Mouse (Mus musculus) hindbrain, postnatal 0 days (tissue): Measurements from ENCODE around the gene Etnk1. TPM values are rescaled to one million over a fixed set of nuclear protein-coding genes. Genes with fewer than 3 reads are reported as not detected.
"Not testable (repeated sequence)": the region's sequence is repeated elsewhere in the genome, so short reads cannot be mapped to it uniquely, and the experiment has no call there.

Experiments used
- ATAC-seq: fragments of 200-750 bp; cut with Nextera tagmentation; 2 replicates; pipeline ENCODE4 v1.8.0; 2017; ENCODE audit warnings: mild to moderate bottlenecking, moderate TSS enrichment, moderate library complexity
- DNase-seq: peaks from one replicate; pipeline ENCODE4 v3.0.0-alpha.2; 2015; ENCODE audit warnings: low spot score
- H3K27ac ChIP-seq: fragments of 300-500 bp; sonication (generic); 2 replicates; pipeline ENCODE4 v1.5.1; 2014; ENCODE audit warnings: mild to moderate bottlenecking
- H3K27me3 ChIP-seq: fragments of 300-500 bp; sonication (generic); 2 replicates; pipeline ENCODE4 v1.6.1; 2014; ENCODE audit warnings: low read length, mixed read lengths; ENCODE audit not compliant: insufficient read depth
- H3K36me3 ChIP-seq: fragments of 300-500 bp; sonication (generic); 2 replicates; pipeline ENCODE4 v1.6.1; 2014; ENCODE audit warnings: low read length, mixed read lengths; ENCODE audit not compliant: insufficient read depth
- H3K4me1 ChIP-seq: fragments of 300-500 bp; sonication (generic); 2 replicates; pipeline ENCODE4 v1.6.1; 2014; ENCODE audit warnings: antibody characterized with exemption, low read length, mixed read lengths; ENCODE audit not compliant: insufficient read depth
- H3K4me2 ChIP-seq: fragments of 300-500 bp; sonication (generic); 2 replicates; pipeline ENCODE4 v1.6.1; 2014; ENCODE audit warnings: low read depth, mild to moderate bottlenecking, low read length, moderate library complexity, mixed read lengths
- H3K4me3 ChIP-seq: fragments of 300-500 bp; sonication (generic); 2 replicates; pipeline ENCODE4 v1.5.1; 2014; ENCODE audit warnings: low read length
- H3K9ac ChIP-seq: fragments of 300-500 bp; sonication (generic); replicated peaks from 2 replicates; pipeline ENCODE4 v1.6.1; 2014; ENCODE audit warnings: mild to moderate bottlenecking, low read length, moderate library complexity, mixed read lengths
- H3K9me3 ChIP-seq: fragments of 300-500 bp; sonication (generic); 2 replicates; pipeline ENCODE4 v1.6.1; 2016; ENCODE audit warnings: low read length, mixed read lengths
- CTCF ChIP-seq: IDR thresholded peaks from 2 replicates; pipeline ENCODE4 v1.5.1; 2016; ENCODE audit warnings: antibody characterized with exemption, control low read depth, low read depth
- WGBS: fragments of 180-500 bp; shearing (Covaris S2); extraction: QIAGEN DNeasy Blood & Tissue Kit; methylation state at CpG from one replicate; pipeline ENCODE4 v1.1.7; 2014; 5-methylcytosine and 5-hydroxymethylcytosine counted together
- polyA plus RNA-seq: library from polyadenylated mRNA; unstranded; fragments of >200 nt; fragmentation: Nextera tagmentation; extraction: Ambion mirVana; gene quantifications from 2 replicates; pipeline ENCODE4 v1.2.1, GENCODE M21; 2015
- total RNA-seq: library from RNA; depleted of rRNA; stranded (reverse); fragments of >200 nt; gene quantifications from 2 replicates; pipeline ENCODE4 v1.2.3, GENCODE M21; 2014

Gene Etnk1
- total and polyA plus RNA-seq, 2 experiments from 2014 or later = 33.2 to 111 TPM

GRCm38 (mm10) chr6:143171066-143171465 is 4.0 kb downstream of the Etnk1 start:
- H3K27ac ChIP-seq = no peak overlapping the region
- WGBS = 97% methylated on average over 8 of the region's 8 CpGs

GRCm38 (mm10) chr6:143171781-143172465 is 4.9 kb downstream of the Etnk1 start:
- DNase-seq (no peak), ATAC-seq (no peak)
- no peaks in the 10 kb centered on the region for H3K36me3 ChIP-seq
- H3K4me3 ChIP-seq = no peak overlapping the region
- H3K4me1 ChIP-seq = no peaks in the 10 kb centered on the region
- no peak overlapping the region for H3K27ac ChIP-seq
- H3K4me2 ChIP-seq = no peak overlapping the region
- no peaks in the 10 kb centered on the region for H3K9me3 ChIP-seq
- no peak for TF ChIP-seq CTCF
- no peak overlapping the region for H3K9ac ChIP-seq
- 85% methylated on average over 11 of the region's 11 CpGs for WGBS
- no peaks in the 10 kb centered on the region for H3K27me3 ChIP-seq

More at GRCm38 (mm10) chr6:143171066-143171465, 4.0 kb downstream of the Etnk1 start:
- no peak overlapping the region for H3K4me2 ChIP-seq
- no peaks in the 10 kb centered on the region for H3K27me3 ChIP-seq
- H3K9me3 ChIP-seq = no peaks in the 10 kb centered on the region
- ATAC-seq = no peak
- no peaks in the 10 kb centered on the region for H3K4me1 ChIP-seq
- H3K4me3 ChIP-seq = no peak overlapping the region
- no peaks in the 10 kb centered on the region for H3K36me3 ChIP-seq
- no peak overlapping the region for H3K9ac ChIP-seq
- DNase-seq = no peak
- no peak for TF ChIP-seq CTCF

- H3K9me3 ChIP-seq, H3K36me3 ChIP-seq, H3K27me3 ChIP-seq, DNase-seq, H3K9ac ChIP-seq, H3K4me2 ChIP-seq, ATAC-seq, H3K4me1 ChIP-seq, H3K27ac ChIP-seq, H3K4me3 ChIP-seq: not testable (repeated sequence)
- WGBS = 92% methylated on average over 2 of the region's 4 CpGs
Measured at GRCm38 (mm10) chr6:143172683-143173082, 5.7 kb downstream of the Etnk1 start.

GRCm38 (mm10) chr6:143174226-143174625 is 7.2 kb downstream of the Etnk1 start:
- H3K27ac ChIP-seq = no peak overlapping the region
- H3K9ac ChIP-seq = no peak overlapping the region
- 96% methylated on average over 4 of the region's 4 CpGs for WGBS
- DNase-seq (no peak), ATAC-seq (no peak)
- no peak for TF ChIP-seq CTCF
- H3K36me3 ChIP-seq = no peaks in the 10 kb centered on the region
- no peaks in the 10 kb centered on the region for H3K4me1 ChIP-seq
- no peak overlapping the region for H3K4me3 ChIP-seq
- no peaks in the 10 kb centered on the region for H3K9me3 ChIP-seq
- H3K4me2 ChIP-seq = no peak overlapping the region
- H3K27me3 ChIP-seq = no peaks in the 10 kb centered on the region

GRCm38 (mm10) chr6:143174906-143175656 is 8.1 kb downstream of the Etnk1 start:
- no peak overlapping the region for H3K9ac ChIP-seq
- H3K36me3 ChIP-seq = no peaks in the 10 kb centered on the region
- 39% methylated on average over 3 of the region's 3 CpGs for WGBS
- no peaks in the 10 kb centered on the region for H3K4me1 ChIP-seq
- peak; percentile 70 for DNase-seq
- peak; percentile 60 for ATAC-seq
- TF ChIP-seq CTCF = peak; percentile 89
- no peaks in the 10 kb centered on the region for H3K27me3 ChIP-seq
- no peak overlapping the region for H3K27ac ChIP-seq
- H3K4me3 ChIP-seq = no peak overlapping the region
- no peaks in the 10 kb centered on the region for H3K9me3 ChIP-seq
- no peak overlapping the region for H3K4me2 ChIP-seq

- Histone ChIP-seq H3K9ac (no peak overlapping the region), H3K4me2 (no peak overlapping the region), H3K4me3 (no peak overlapping the region), H3K4me1 (no peaks in the 10 kb centered on the region), H3K36me3 (peaks cover 7% of the 10 kb centered on the region; the same call in 1 of the 2 replicates), H3K27ac (no peak overlapping the region), H3K9me3 (no peaks in the 10 kb centered on the region), H3K27me3 (no peaks in the 10 kb centered on the region)
- WGBS = 95% methylated on average over 9 of the region's 9 CpGs
- ATAC-seq (no peak), DNase-seq (no peak)
- no peak for TF ChIP-seq CTCF
Measured at GRCm38 (mm10) chr6:143176076-143176475, 9.1 kb downstream of the Etnk1 start.

GRCm38 (mm10) chr6:143176591-143176990 is 9.6 kb downstream of the Etnk1 start:
- no peak for ATAC-seq
- Histone ChIP-seq H3K27ac (no peak overlapping the region), H3K4me2 (no peak overlapping the region), H3K9me3 (no peaks in the 10 kb centered on the region), H3K36me3 (peaks cover 8% of the 10 kb centered on the region; the same call in 1 of the 2 replicates), H3K27me3 (no peaks in the 10 kb centered on the region), H3K4me3 (no peak overlapping the region), H3K9ac (no peak overlapping the region), H3K4me1 (no peaks in the 10 kb centered on the region)
- TF ChIP-seq CTCF = no peak
- DNase-seq = no peak
- 80% methylated on average over 9 of the region's 9 CpGs for WGBS
